In genomic region chr8:123894502-123895097, GRCm38 (mm10) we compare ENCODE assay signal across 9 mouse cellular contexts. TPM values are rescaled to one million over a fixed set of nuclear protein-coding genes. Genes with fewer than 3 reads are reported as not detected.
DNase-seq lines count a peak whose midpoint lies in the region; ATAC-seq lines count a peak whose summit lies in the region.
"Had no signal": no experiment of that assay in that cellular context is flagged by ENCODE, and none has a peak within 500 bp of the region (broad histone marks: within the 10 kb centered on the region; RNA-seq: fewer than 3 reads in every experiment).

Gene Acta1, minus strand, starts transcription at chr8:123894751.

- H3K4me3 ChIP-seq in limb, embryonic 11.5 days (ENCODE audit: low read depth, low read length): no peak within 1 kb of the TSS
- no peak within 1 kb of the TSS for H3K4me3 ChIP-seq in limb, embryonic 10.5 days
- no peak within 1 kb of the TSS for H3K4me3 ChIP-seq in embryonic facial prominence, embryonic 13.5 days
- H3K4me3 ChIP-seq in limb, embryonic 15.5 days: peak within 1 kb of the TSS; percentile 7; the same call in 1 of the 2 replicates

- H3K27me3 ChIP-seq in limb, embryonic 11.5 days (ENCODE audit: control insufficient read depth, insufficient read depth, low read length): peaks cover 51% of the 10 kb centered on the region
- peaks cover 80% of the 10 kb centered on the region for H3K27me3 ChIP-seq in limb, embryonic 10.5 days (ENCODE audit: low read depth, poor library complexity, severe bottlenecking)
- H3K27me3 ChIP-seq in embryonic facial prominence, embryonic 13.5 days: peaks cover 74% of the 10 kb centered on the region
- peaks cover 73% of the 10 kb centered on the region for H3K27me3 ChIP-seq in limb, embryonic 15.5 days

- DNase-seq in limb, embryonic 11.5 days (ENCODE audit: low spot score): no peak
- no peak for DNase-seq in limb, embryonic 10.5 days (ENCODE audit: low spot score)
- no peak for DNase-seq in heart, adult 18-20 months
- no peak for DNase-seq in embryo, embryonic 10 days (ENCODE audit: low spot score)
- no peak for DNase-seq in layer of hippocampus, postnatal 14 days (ENCODE audit: low spot score in 2 of 2)
- DNase-seq in right cerebral cortex, postnatal 36 days (ENCODE audit: low spot score in 2 of 2): no peak
- DNase-seq: layer of hippocampus, adult 9-11 months had no signal

- H3K9ac ChIP-seq in limb, embryonic 11.5 days (ENCODE audit: low read length): no peak within 1 kb of the TSS
- H3K9ac ChIP-seq in embryonic facial prominence, embryonic 13.5 days: no peak within 1 kb of the TSS
- no peak within 1 kb of the TSS for H3K9ac ChIP-seq in limb, embryonic 15.5 days

- WGBS in limb, embryonic 11.5 days: 17% methylated on average over 15 of the region's 15 CpGs
- WGBS in limb, embryonic 10.5 days: 27% methylated on average over 15 of the region's 15 CpGs
- 19% methylated on average over 15 of the region's 15 CpGs for WGBS in embryonic facial prominence, embryonic 13.5 days
- WGBS in limb, embryonic 15.5 days: 26% methylated on average over 15 of the region's 15 CpGs

- no peak within 1 kb of the TSS for H3K4me2 ChIP-seq in limb, embryonic 11.5 days (ENCODE audit: low read depth, severe bottlenecking)
- no peak within 1 kb of the TSS for H3K4me2 ChIP-seq in embryonic facial prominence, embryonic 13.5 days
- no peak within 1 kb of the TSS for H3K4me2 ChIP-seq in limb, embryonic 15.5 days

- ATAC-seq in limb, embryonic 11.5 days (ENCODE audit: insufficient number of reproducible peaks, low FRiP score, low TSS enrichment, low read depth): no peak
- no peak for ATAC-seq in embryonic facial prominence, embryonic 13.5 days (ENCODE audit: insufficient number of reproducible peaks, insufficient read depth, low FRiP score, low TSS enrichment, low read depth)
- peak; percentile 70; the same call in 1 of the 2 replicates for ATAC-seq in limb, embryonic 15.5 days (ENCODE audit: insufficient number of reproducible peaks, low FRiP score, low TSS enrichment, low read depth)

- peaks cover 4% of the 10 kb centered on the region; the same call in 1 of the 2 replicates for H3K4me1 ChIP-seq in limb, embryonic 11.5 days (ENCODE audit: control insufficient read depth, insufficient read depth, low read length)
- H3K4me1 ChIP-seq in limb, embryonic 10.5 days: peaks cover 20% of the 10 kb centered on the region
- H3K4me1 ChIP-seq in embryonic facial prominence, embryonic 13.5 days: peaks cover 20% of the 10 kb centered on the region
- peaks cover 15% of the 10 kb centered on the region for H3K4me1 ChIP-seq in limb, embryonic 15.5 days

- H3K9me3 ChIP-seq in limb, embryonic 11.5 days (ENCODE audit: control insufficient read depth, low read length): no peaks in the 10 kb centered on the region
- no peaks in the 10 kb centered on the region for H3K9me3 ChIP-seq in limb, embryonic 10.5 days (replicated peaks)
- H3K9me3 ChIP-seq in embryonic facial prominence, embryonic 13.5 days: no peaks in the 10 kb centered on the region
- no peaks in the 10 kb centered on the region for H3K9me3 ChIP-seq in limb, embryonic 15.5 days

- 0 out of 2 replicates have a peak, but pooled peaks cover 2% of the 10 kb centered on the region for H3K36me3 ChIP-seq in limb, embryonic 11.5 days (ENCODE audit: control insufficient read depth, insufficient read depth, low read length)
- H3K36me3 ChIP-seq in limb, embryonic 10.5 days: peaks cover 20% of the 10 kb centered on the region
- H3K36me3 ChIP-seq in embryonic facial prominence, embryonic 13.5 days: peaks cover 11% of the 10 kb centered on the region
- 0 out of 2 replicates have a peak, but pooled peaks cover 10% of the 10 kb centered on the region for H3K36me3 ChIP-seq in limb, embryonic 15.5 days

- no peak within 1 kb of the TSS for H3K27ac ChIP-seq in limb, embryonic 11.5 days (replicated peaks; ENCODE audit: low read depth, low read length)
- no peak within 1 kb of the TSS for H3K27ac ChIP-seq in limb, embryonic 10.5 days
- no peak within 1 kb of the TSS for H3K27ac ChIP-seq in embryonic facial prominence, embryonic 13.5 days
- H3K27ac ChIP-seq in limb, embryonic 15.5 days: no peak within 1 kb of the TSS; the same call in 1 of the 2 replicates

RNA-seq across cellular contexts. Expression of gene Acta1, which starts in this region (rescaled TPM):
- polyA plus RNA-seq in limb, embryonic 11.5 days (2014; fragmentation: Nextera tagmentation; extraction: Ambion mirVana): 12.0 and 13.5 TPM in 2 replicates
- polyA plus RNA-seq in limb, embryonic 10.5 days (2016; fragmentation: Nextera tagmentation; extraction: Ambion mirVana): 1.6 and 1.8 TPM in 2 replicates
- 32.0 and 44.7 TPM in 2 replicates for polyA plus RNA-seq in embryonic facial prominence, embryonic 13.5 days (2015; fragmentation: Nextera tagmentation; extraction: Ambion mirVana)
- total RNA-seq in heart, adult 18-20 months (2021): 100 to 1,000 TPM; 385 to 423 TPM
- 949 and 3,391 TPM in 2 replicates for polyA plus RNA-seq in limb, embryonic 15.5 days (2015; fragmentation: Nextera tagmentation; extraction: Ambion mirVana)
- 1 to 10 TPM; 6.5 to 7.1 TPM for total RNA-seq in layer of hippocampus, postnatal 14 days (2021)

Comparison
In these comparisons a context has a peak if more than half of its experiments do, and no peak if none do; other contexts are left out.
1. RNA of gene Acta1 (total RNA-seq): 385 to 423 TPM in heart, adult 18-20 months; 6.5 to 7.1 TPM in layer of hippocampus, postnatal 14 days; every median in the first group is over 10 times any median in the second.
2. RNA of gene Acta1 (polyA plus RNA-seq): 949 to 3,391 TPM in limb, embryonic 15.5 days; 32.0 to 44.7 TPM in embryonic facial prominence, embryonic 13.5 days, 12.0 to 13.5 TPM in limb, embryonic 11.5 days and 1.6 to 1.8 TPM in limb, embryonic 10.5 days; every median in the first group is over 10 times any median in the second.